Mouse (Mus musculus) heart, adult 10 weeks (tissue): ENCODE data around the gene Mks1. TPM values are rescaled to one million over a fixed set of nuclear protein-coding genes. Genes with fewer than 3 reads are reported as not detected.

Source experiments
- polyA plus RNA-seq: library from polyadenylated mRNA; stranded (reverse); fragments of 350-450 nt; fragmentation: Illumina TruSeq; extraction: RNeasy Lipid Tissue Mini Kit (QIAGEN cat#74804); gene quantifications from one replicate; pipeline ENCODE4 v1.2.3, GENCODE M21; 2014; ENCODE audit warnings: low read depth, low replicate concordance

Mks1 gene
- polyA plus RNA-seq: 3.6 TPM

DNA sequence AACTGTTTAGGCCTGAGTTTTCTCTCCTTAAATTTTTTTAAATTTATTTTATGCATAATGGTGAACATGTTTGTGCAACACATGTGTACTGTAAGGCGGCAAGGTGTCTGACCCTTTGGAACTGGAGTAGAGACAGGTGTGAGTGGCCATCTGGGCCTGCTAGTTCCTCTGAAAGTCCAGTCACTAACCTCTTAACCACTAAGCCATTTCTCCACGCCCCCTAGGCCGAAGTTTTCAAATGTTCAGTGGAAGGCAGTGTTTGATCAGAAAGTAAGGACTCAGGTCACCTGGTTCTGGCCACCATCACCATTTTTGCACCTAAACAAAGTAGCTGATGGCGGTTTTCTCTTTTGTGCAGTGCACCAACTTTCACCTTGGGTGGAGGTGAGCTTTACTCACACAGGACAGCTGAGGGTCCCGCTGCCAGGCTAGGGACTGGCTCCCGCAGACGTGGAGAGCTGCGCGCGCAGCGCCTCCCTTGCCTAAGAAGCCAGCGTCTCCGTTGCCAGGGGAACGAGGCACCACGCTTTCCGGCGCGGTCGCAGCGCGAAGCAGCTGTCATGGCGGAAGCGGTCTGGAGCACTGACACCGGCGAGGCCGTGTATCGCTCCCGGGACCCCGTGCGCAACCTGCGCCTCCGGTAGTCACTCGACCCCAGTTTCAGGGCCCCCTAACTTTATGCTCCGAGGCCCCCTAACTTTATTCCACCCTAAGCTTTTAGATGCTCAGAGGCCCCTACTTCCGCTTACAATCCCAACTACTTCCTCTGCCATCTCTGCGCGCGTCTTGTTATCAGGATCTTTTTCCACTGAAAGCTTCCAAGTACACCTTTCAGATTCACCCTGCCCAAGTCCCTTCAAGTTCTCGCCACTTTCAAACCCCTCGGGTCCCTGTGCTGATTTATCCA lies at the start of gene Mks1:
Gene Mks1 (plus strand): TSS at position 526 of the 907 bp plus-strand sequence.

GRCm38 (mm10) chr11:87828239-87828900 lies 24.6 kb upstream of the Mks1 start, which contains the start of gene Lpo:
Gene Lpo, minus strand, starts transcription at chr11:87828289.

DNA sequence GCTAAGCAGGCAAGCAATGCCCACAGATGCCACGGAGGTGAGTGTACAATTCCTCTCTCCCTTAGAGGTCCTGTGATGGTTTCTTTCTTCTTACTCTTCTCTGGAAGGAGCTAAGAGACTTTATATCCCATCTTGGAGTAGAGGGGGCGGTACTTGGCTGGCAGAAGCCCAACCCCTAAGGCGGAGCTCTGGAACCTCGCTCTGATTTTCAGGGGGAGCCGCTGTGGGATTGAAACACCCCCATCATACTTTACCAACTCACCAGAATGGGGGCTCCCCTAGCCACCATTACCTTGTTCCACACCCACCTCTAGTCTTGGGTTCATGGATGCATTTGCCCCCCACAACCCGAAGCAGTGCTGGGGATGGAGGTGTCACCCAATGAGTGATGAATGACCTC lies 22.4 kb downstream of the Mks1 start, which contains the start of gene Epx:
Gene Epx (minus strand): TSS at position 101 of the 400 bp plus-strand sequence.

GRCm38 (mm10) chr11:87892168-87892567 lies 39.2 kb downstream of the Mks1 start, which contains the start of gene Olfr462:
Gene Olfr462, minus strand, starts transcription at chr11:87892268.

GRCm38 (mm10) chr11:87897287-87897686 lies 44.3 kb downstream of the Mks1 start, which contains the start of gene Olfr463:
Gene Olfr463, minus strand, starts transcription at chr11:87897387.

Other genes with a start within 250 kb of the Mks1 start
- gene Hsf5, start 236.1 kb upstream of the Mks1 start, polyA plus RNA-seq: not detected
- gene Rnf43, start 190.5 kb upstream of the Mks1 start, polyA plus RNA-seq: 0.68 TPM
- 51.4 TPM for gene Supt4a, start 115.7 kb upstream of the Mks1 start, polyA plus RNA-seq
- not detected for gene Tspoap1, start 92.7 kb upstream of the Mks1 start, polyA plus RNA-seq
- gene Mpo, start 59.6 kb upstream of the Mks1 start, polyA plus RNA-seq: not detected
- gene Lpo, start 24.9 kb upstream of the Mks1 start, polyA plus RNA-seq: not detected
- not detected for gene Epx, start 22.3 kb downstream of the Mks1 start, polyA plus RNA-seq
- gene Olfr462, start 39.1 kb downstream of the Mks1 start, polyA plus RNA-seq: not detected
- gene Olfr463, start 44.2 kb downstream of the Mks1 start, polyA plus RNA-seq: not detected
- gene Olfr464, start 67.8 kb downstream of the Mks1 start, polyA plus RNA-seq: not detected
- 535 TPM for gene Dynll2, start 134.3 kb downstream of the Mks1 start, polyA plus RNA-seq
- gene Srsf1, start 194.2 kb downstream of the Mks1 start, polyA plus RNA-seq: 146 TPM
- gene Vezf1, start 215.1 kb downstream of the Mks1 start, polyA plus RNA-seq: 43.0 TPM
- 51.4 TPM for gene Cuedc1, start 244.8 kb downstream of the Mks1 start, polyA plus RNA-seq